Mouse (Mus musculus) liver, postnatal 0 days (tissue): ENCODE measurements at regions not wholly inside any gene's neighbourhood (a gene's known extent, or its start where the extent isn't known, plus 50 kb on each side); places are given as distances from the start of the nearest gene placed in this dataset.

Experiments used
- ATAC-seq: fragments of 200-750 bp; cut with Nextera tagmentation; 2 replicates; pipeline ENCODE4 v1.8.0; 2017; ENCODE audit warnings: mild to moderate bottlenecking, moderate library complexity
- DNase-seq: peaks from one replicate; pipeline ENCODE4 v3.0.0-alpha.2; 2016
- H3K27ac ChIP-seq: fragments of 300-500 bp; sonication (generic); 2 replicates; pipeline ENCODE4 v1.5.1; 2014; ENCODE audit warnings: antibody characterized with exemption, moderate library complexity, mild to moderate bottlenecking, low read depth
- H3K27me3 ChIP-seq: fragments of 300-500 bp; sonication (generic); 2 replicates; pipeline ENCODE4 v1.6.1; 2014; ENCODE audit warnings: low read length, control low read depth, mixed read lengths; ENCODE audit not compliant: insufficient read depth
- H3K36me3 ChIP-seq: fragments of 300-500 bp; sonication (generic); replicated peaks from 2 replicates; pipeline ENCODE4 v1.6.1; 2014; ENCODE audit warnings: mild to moderate bottlenecking, control low read depth, low read length, moderate library complexity, mixed read lengths; ENCODE audit not compliant: insufficient read depth
- H3K4me1 ChIP-seq: fragments of 300-500 bp; sonication (generic); 2 replicates; pipeline ENCODE4 v1.6.1; 2014; ENCODE audit warnings: antibody characterized with exemption, mild to moderate bottlenecking, control low read depth; ENCODE audit not compliant: insufficient read depth
- H3K4me2 ChIP-seq: fragments of 300-500 bp; sonication (generic); 2 replicates; pipeline ENCODE4 v1.6.1; 2014; ENCODE audit warnings: low read depth, mild to moderate bottlenecking, low read length, moderate library complexity, mixed read lengths
- H3K4me3 ChIP-seq: fragments of 300-500 bp; sonication (generic); 2 replicates; pipeline ENCODE4 v1.5.1; 2014; ENCODE audit warnings: low read depth, low read length
- H3K9ac ChIP-seq: fragments of 300-500 bp; sonication (generic); replicated peaks from 2 replicates; pipeline ENCODE4 v1.6.1; 2014; ENCODE audit warnings: mild to moderate bottlenecking, moderate library complexity
- H3K9me3 ChIP-seq: fragments of 300-500 bp; sonication (generic); 2 replicates; pipeline ENCODE4 v1.6.1; 2016; ENCODE audit warnings: mild to moderate bottlenecking, control low read depth, low read length, mixed read lengths
- CTCF ChIP-seq: sonication (generic); IDR thresholded peaks from 2 replicates; pipeline ENCODE4 v1.5.1; 2016; ENCODE audit warnings: antibody characterized with exemption, low read depth
- EP300 ChIP-seq: IDR thresholded peaks from 2 replicates; pipeline ENCODE4 v1.6.1; 2016; ENCODE audit warnings: antibody characterized with exemption, low read depth, mild to moderate bottlenecking
- WGBS: fragments of 180-500 bp; shearing (Covaris S2); extraction: QIAGEN DNeasy Blood & Tissue Kit; methylation state at CpG from one replicate; pipeline ENCODE4 v1.1.7; 2014; ENCODE audit not compliant: insufficient replicate concordance; 5-methylcytosine and 5-hydroxymethylcytosine counted together

- no peaks in the 10 kb centered on the region for H3K9me3 ChIP-seq
- WGBS: 41% methylated on average over 3 of the region's 3 CpGs
- TF ChIP-seq EP300: no peak
- TF ChIP-seq CTCF: no peak
- H3K36me3 ChIP-seq: no peaks in the 10 kb centered on the region
- no peak for DNase-seq
- H3K4me3 ChIP-seq: no peak overlapping the region
- no peaks in the 10 kb centered on the region for H3K27me3 ChIP-seq
- peaks cover 34% of the 10 kb centered on the region for H3K4me1 ChIP-seq
- no peak overlapping the region for H3K27ac ChIP-seq
- no peak overlapping the region for H3K9ac ChIP-seq
- ATAC-seq: no peak
- no peak overlapping the region for H3K4me2 ChIP-seq
Observed at GRCm38 (mm10) chr5:146684429-146684828, 99.4 kb upstream of the Gpr12 start.

- Histone ChIP-seq H3K4me2 (no peak overlapping the region), H3K9ac (no peak overlapping the region), H3K4me3 (no peak overlapping the region), H3K4me1 (peaks cover 40% of the 10 kb centered on the region), H3K27ac (peak overlapping the region; percentile 49; the same call in 1 of the 2 replicates), H3K27me3 (no peaks in the 10 kb centered on the region), H3K36me3 (no peaks in the 10 kb centered on the region), H3K9me3 (no peaks in the 10 kb centered on the region)
- no peak for DNase-seq
- no peak for TF ChIP-seq EP300
- TF ChIP-seq CTCF: no peak
- ATAC-seq: no peak
- WGBS: 63% methylated on average over 7 of the region's 8 CpGs
Observed at GRCm38 (mm10) chr5:146683554-146683953, 98.5 kb upstream of the Gpr12 start.

- Histone ChIP-seq H3K4me1 (peaks cover 42% of the 10 kb centered on the region), H3K9ac (no peak overlapping the region), H3K4me2 (no peak overlapping the region; the same call in 1 of the 2 replicates), H3K36me3 (no peaks in the 10 kb centered on the region), H3K27ac (peak overlapping the region; percentile 8; the same call in 1 of the 2 replicates), H3K9me3 (no peaks in the 10 kb centered on the region), H3K27me3 (no peaks in the 10 kb centered on the region), H3K4me3 (no peak overlapping the region)
- DNase-seq (no peak), ATAC-seq (no peak)
- TF ChIP-seq EP300 (no peak), CTCF (no peak)
- 49% methylated on average over 5 of the region's 5 CpGs for WGBS
Observed at GRCm38 (mm10) chr5:146682893-146683292, 97.9 kb upstream of the Gpr12 start.

- no peak overlapping the region for H3K4me2 ChIP-seq
- H3K27me3 ChIP-seq: no peaks in the 10 kb centered on the region
- H3K27ac ChIP-seq: peak overlapping the region; percentile 72
- peak; percentile 64 for DNase-seq
- peak; percentile 47; the same call in 1 of the 2 replicates for ATAC-seq
- no peak for TF ChIP-seq CTCF
- TF ChIP-seq EP300: no peak
- 42% methylated on average over 9 of the region's 9 CpGs for WGBS
- no peaks in the 10 kb centered on the region for H3K36me3 ChIP-seq
- no peak overlapping the region for H3K9ac ChIP-seq
- H3K9me3 ChIP-seq: no peaks in the 10 kb centered on the region
- H3K4me3 ChIP-seq: no peak overlapping the region
- peaks cover 46% of the 10 kb centered on the region for H3K4me1 ChIP-seq
Observed at GRCm38 (mm10) chr5:146681512-146681911, 96.5 kb upstream of the Gpr12 start.

- H3K4me2 ChIP-seq: no peak overlapping the region
- TF ChIP-seq EP300 (peak; percentile 84), CTCF (no peak)
- DNase-seq: peak; percentile 47
Observed at GRCm38 (mm10) chr5:146679198-146679681, 94.2 kb upstream of the Gpr12 start.

GRCm38 (mm10) chr5:146678775-146679170 lies 93.7 kb upstream of the Gpr12 start:
- TF ChIP-seq CTCF (no peak), EP300 (no peak)
- Histone ChIP-seq H3K4me1 (peaks cover 53% of the 10 kb centered on the region), H3K9ac (no peak overlapping the region; the same call in 1 of the 2 replicates)

More at GRCm38 (mm10) chr5:146679198-146679681, 94.2 kb upstream of the Gpr12 start:
- peaks cover 53% of the 10 kb centered on the region for H3K4me1 ChIP-seq
- no peak overlapping the region; the same call in 1 of the 2 replicates for H3K9ac ChIP-seq
- no peaks in the 10 kb centered on the region for H3K36me3 ChIP-seq
- H3K27me3 ChIP-seq: no peaks in the 10 kb centered on the region
- 30% methylated on average over 6 of the region's 6 CpGs for WGBS
- peak; percentile 43 for ATAC-seq
- no peaks in the 10 kb centered on the region for H3K9me3 ChIP-seq
- no peak overlapping the region for H3K4me3 ChIP-seq
- H3K27ac ChIP-seq: peak overlapping the region; percentile 89

More at GRCm38 (mm10) chr5:146678775-146679170, 93.7 kb upstream of the Gpr12 start:
- no peaks in the 10 kb centered on the region for H3K36me3 ChIP-seq
- 47% methylated on average over 10 of the region's 10 CpGs for WGBS
- no peak for DNase-seq
- H3K27me3 ChIP-seq: no peaks in the 10 kb centered on the region
- no peaks in the 10 kb centered on the region for H3K9me3 ChIP-seq
- H3K27ac ChIP-seq: peak overlapping the region; percentile 89
- ATAC-seq: no peak
- H3K4me2 ChIP-seq: no peak overlapping the region
- H3K4me3 ChIP-seq: no peak overlapping the region
